Mouse (Mus musculus) heart, embryonic 11.5 days (tissue): ENCODE results near the gene 1700014D04Rik. TPM values are rescaled to one million over a fixed set of nuclear protein-coding genes. Genes with fewer than 3 reads are reported as not detected.
"Not testable (repeated sequence)": the region's sequence is repeated elsewhere in the genome, so short reads cannot be mapped to it uniquely, and the experiment has no call there.

Source experiments
- ATAC-seq: fragments of 200-750 bp; cut with Nextera tagmentation; replicated peaks from 2 replicates; pipeline ENCODE4 v1.8.0; 2017; ENCODE audit warnings: moderate library complexity; ENCODE audit not compliant: insufficient number of reproducible peaks, low FRiP score, low TSS enrichment
- H3K27ac ChIP-seq: fragments of 300-500 bp; sonication (generic); 2 replicates; pipeline ENCODE4 v1.5.1; 2014; ENCODE audit warnings: mild to moderate bottlenecking, low read depth, low read length
- H3K27me3 ChIP-seq: fragments of 300-500 bp; sonication (generic); 2 replicates; pipeline ENCODE4 v1.6.1; 2014; ENCODE audit warnings: mild to moderate bottlenecking, low read length, mixed read lengths; ENCODE audit not compliant: control insufficient read depth, insufficient read depth
- H3K36me3 ChIP-seq: fragments of 300-500 bp; sonication (generic); 2 replicates; pipeline ENCODE4 v1.6.1; 2014; ENCODE audit warnings: mild to moderate bottlenecking, low read length, moderate library complexity, mixed read lengths; ENCODE audit not compliant: control insufficient read depth, insufficient read depth
- H3K4me1 ChIP-seq: fragments of 300-500 bp; sonication (generic); 2 replicates; pipeline ENCODE4 v1.6.1; 2014; ENCODE audit warnings: low read length; ENCODE audit not compliant: control insufficient read depth, insufficient read depth
- H3K4me2 ChIP-seq: fragments of 300-500 bp; sonication (generic); 2 replicates; pipeline ENCODE4 v1.6.1; 2014; ENCODE audit warnings: mild to moderate bottlenecking, moderate library complexity
- H3K4me3 ChIP-seq: fragments of 300-500 bp; sonication (generic); 2 replicates; pipeline ENCODE4 v1.5.1; 2014; ENCODE audit warnings: low read depth, low read length
- H3K9ac ChIP-seq: fragments of 300-500 bp; sonication (generic); 2 replicates; pipeline ENCODE4 v1.6.1; 2014; ENCODE audit warnings: mild to moderate bottlenecking, low read depth, low read length, moderate library complexity
- H3K9me3 ChIP-seq: fragments of 300-500 bp; sonication (generic); replicated peaks from 2 replicates; pipeline ENCODE4 v1.6.1; 2016; ENCODE audit warnings: low read length; ENCODE audit not compliant: control insufficient read depth
- WGBS: fragments of 180-500 bp; shearing (Covaris S2); extraction: QIAGEN DNeasy Blood & Tissue Kit; methylation state at CpG from one replicate; pipeline ENCODE4 v1.1.7; 2014; ENCODE audit not compliant: insufficient replicate concordance; 5-methylcytosine and 5-hydroxymethylcytosine counted together
- polyA plus RNA-seq: library from polyadenylated mRNA; unstranded; fragments of >200 nt; fragmentation: Nextera tagmentation; extraction: Ambion mirVana; gene quantifications from 2 replicates; pipeline ENCODE4 v1.2.1, GENCODE M21; 2014

The 1700014D04Rik gene
- polyA plus RNA-seq, 1 experiment from 2014 or later, result not detected

DNA sequence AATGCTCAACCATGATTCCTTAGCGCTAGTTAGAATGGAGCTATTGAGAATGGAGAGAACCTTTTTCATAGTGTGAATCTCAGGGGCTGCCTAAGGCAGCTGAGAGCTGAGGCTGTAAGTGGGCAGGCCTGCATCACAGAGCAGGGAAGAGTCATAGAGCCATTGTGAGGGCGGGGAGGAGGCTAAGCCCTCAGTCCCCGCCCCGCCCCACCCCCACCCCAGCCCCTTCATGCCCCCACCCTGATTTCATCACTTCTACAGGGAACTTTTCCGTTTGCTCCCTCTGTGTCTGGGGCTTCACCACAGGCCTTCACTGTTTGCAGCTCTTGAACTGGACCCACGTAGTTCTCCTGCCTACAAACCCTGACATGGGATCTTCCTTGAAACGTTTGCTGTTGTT is 14.9 kb downstream of the 1700014D04Rik start, which contains the start of gene Spata31d1d:
Gene Spata31d1d (minus strand): TSS at position 101 of the 400 bp plus-strand sequence.
- Histone ChIP-seq H3K27ac (no peak within 1 kb of the TSS), H3K9me3 (no peaks in the 10 kb centered on the region), H3K36me3 (no peaks in the 10 kb centered on the region), H3K4me2 (no peak within 1 kb of the TSS), H3K4me1 (no peaks in the 10 kb centered on the region), H3K9ac (no peak within 1 kb of the TSS), H3K4me3 (no peak within 1 kb of the TSS), H3K27me3 (no peaks in the 10 kb centered on the region; the same call in 1 of the 2 replicates)
- ATAC-seq, result no peak
- WGBS, result 40% methylated on average over 7 of the region's 7 CpGs

- Histone ChIP-seq H3K27ac (no peak overlapping the region), H3K4me3 (no peak overlapping the region), H3K4me2 (peak overlapping the region; percentile 20; the same call in 1 of the 2 replicates), H3K9me3 (no peaks in the 10 kb centered on the region), H3K9ac (no peak overlapping the region), H3K27me3 (no peaks in the 10 kb centered on the region; the same call in 1 of the 2 replicates), H3K36me3 (no peaks in the 10 kb centered on the region), H3K4me1 (no peaks in the 10 kb centered on the region)
- WGBS, result 20% methylated on average over 7 of the region's 7 CpGs
- peak; percentile 65; the same call in 1 of the 2 replicates for ATAC-seq
These were observed 18.0 kb downstream of the 1700014D04Rik start for GRCm38 (mm10) chr13:59728378-59729093.

GRCm38 (mm10) chr13:59726139-59726867 is 20.2 kb downstream of the 1700014D04Rik start:
- Histone ChIP-seq H3K9me3 (no peaks in the 10 kb centered on the region), H3K4me3 (peak overlapping the region; percentile 8), H3K4me1 (no peaks in the 10 kb centered on the region), H3K4me2 (peak overlapping the region; percentile 54), H3K27me3 (no peaks in the 10 kb centered on the region; the same call in 1 of the 2 replicates), H3K9ac (0 out of 2 replicates have a peak overlapping the region, but pooled peaks have one; percentile 11), H3K27ac (no peak overlapping the region), H3K36me3 (no peaks in the 10 kb centered on the region)
- ATAC-seq, result no peak
- 22% methylated on average over 28 of the region's 29 CpGs for WGBS

GRCm38 (mm10) chr13:59722089-59722488 is 24.5 kb downstream of the 1700014D04Rik start:
- not testable (repeated sequence) for H3K27me3 ChIP-seq, H3K9ac ChIP-seq, H3K36me3 ChIP-seq, H3K4me2 ChIP-seq, H3K4me1 ChIP-seq, ATAC-seq, H3K27ac ChIP-seq, H3K9me3 ChIP-seq, H3K4me3 ChIP-seq
- WGBS, result 76% methylated on average over 1 of the region's 1 CpGs

- no peak overlapping the region; the same call in 1 of the 2 replicates for H3K4me2 ChIP-seq
- ATAC-seq, result no peak
- H3K27ac ChIP-seq, result no peak overlapping the region
These were observed 27.1 kb downstream of the 1700014D04Rik start for GRCm38 (mm10) chr13:59719475-59719874.

DNA sequence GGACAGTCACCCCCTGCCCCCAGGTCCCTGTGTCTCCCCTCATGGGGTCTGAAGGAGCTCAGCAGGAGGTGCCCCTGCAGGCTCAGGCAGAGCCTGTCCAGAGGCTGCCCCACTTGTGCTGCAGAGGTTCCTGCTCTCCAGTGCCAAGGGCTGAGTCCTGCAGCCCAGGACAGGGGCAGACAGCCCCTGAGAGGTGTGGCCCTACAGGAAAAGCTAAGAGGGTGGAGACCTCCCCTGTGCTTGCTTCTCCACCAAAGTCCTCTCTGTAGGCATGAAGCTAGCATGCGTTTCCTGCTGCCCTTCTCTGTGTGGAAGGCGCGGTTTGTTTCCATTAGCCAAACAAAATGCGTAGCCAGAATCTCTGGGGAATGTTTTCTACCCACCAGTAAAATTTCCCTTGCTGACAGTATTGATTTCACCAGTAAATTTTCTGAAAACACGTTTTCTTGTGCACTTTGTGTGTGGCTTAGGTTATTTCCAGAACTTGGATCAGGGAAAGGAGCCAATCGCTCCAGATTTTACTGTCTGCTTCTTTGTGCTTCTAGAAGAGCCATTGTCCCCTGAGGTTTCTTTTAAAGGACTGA is 27.6 kb downstream of the 1700014D04Rik start:
- not testable (repeated sequence) for H3K4me3 ChIP-seq, H3K9me3 ChIP-seq, H3K4me1 ChIP-seq, H3K36me3 ChIP-seq, H3K9ac ChIP-seq, H3K27me3 ChIP-seq, ATAC-seq, H3K4me2 ChIP-seq, H3K27ac ChIP-seq
- 36% methylated on average over 6 of the region's 6 CpGs for WGBS

More at GRCm38 (mm10) chr13:59719475-59719874, 27.1 kb downstream of the 1700014D04Rik start:
- Histone ChIP-seq H3K36me3 (no peaks in the 10 kb centered on the region), H3K4me3 (no peak overlapping the region), H3K9ac (no peak overlapping the region), H3K9me3 (no peaks in the 10 kb centered on the region), H3K4me1 (peaks cover 6% of the 10 kb centered on the region; the same call in 1 of the 2 replicates), H3K27me3 (no peaks in the 10 kb centered on the region)
- 90% methylated on average over 1 of the region's 1 CpGs for WGBS

- no peak overlapping the region for H3K27ac ChIP-seq
- ATAC-seq, result no peak
- H3K4me2 ChIP-seq, result no peak overlapping the region
- WGBS, result 40% methylated on average over 3 of the region's 3 CpGs
- no peak overlapping the region for H3K4me3 ChIP-seq
- no peaks in the 10 kb centered on the region for H3K9me3 ChIP-seq
- H3K9ac ChIP-seq, result no peak overlapping the region
- H3K4me1 ChIP-seq, result no peaks in the 10 kb centered on the region
- H3K36me3 ChIP-seq, result no peaks in the 10 kb centered on the region
- H3K27me3 ChIP-seq, result peaks cover 5% of the 10 kb centered on the region; the same call in 1 of the 2 replicates
These were observed 32.8 kb downstream of the 1700014D04Rik start for GRCm38 (mm10) chr13:59713710-59714109.

DNA sequence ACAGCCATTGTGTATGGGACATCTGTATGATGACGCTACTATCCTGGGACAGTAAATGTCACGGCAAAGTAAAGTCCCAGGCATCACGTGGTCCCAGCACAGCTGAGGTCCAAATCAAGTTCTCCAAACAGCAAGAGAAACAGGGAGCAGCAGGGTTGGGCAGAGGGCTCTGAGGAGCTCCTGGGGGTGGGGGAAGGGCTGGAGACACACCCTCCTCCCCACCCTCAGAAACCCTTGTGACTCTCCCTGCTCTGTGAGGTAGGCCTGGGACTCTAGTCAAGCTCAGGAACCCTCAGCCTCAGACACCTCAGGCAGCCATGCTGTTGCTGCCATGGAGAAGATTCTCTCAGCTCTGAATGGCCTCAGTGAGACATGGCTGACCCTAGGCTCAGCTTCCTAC is 34.6 kb downstream of the 1700014D04Rik start, which contains the start of gene Spata31d1b:
Gene Spata31d1b (plus strand): TSS at position 301 of the 400 bp plus-strand sequence.
- not testable (repeated sequence) for H3K4me2 ChIP-seq, H3K9ac ChIP-seq, H3K4me1 ChIP-seq, ATAC-seq, H3K9me3 ChIP-seq, H3K27ac ChIP-seq, H3K27me3 ChIP-seq, H3K4me3 ChIP-seq, H3K36me3 ChIP-seq
- WGBS, result 67% methylated on average over 3 of the region's 3 CpGs
